Mouse (Mus musculus) hindbrain, postnatal 0 days (tissue): ENCODE measurements around the gene Ehhadh. TPM values are rescaled to one million over a fixed set of nuclear protein-coding genes. Genes with fewer than 3 reads are reported as not detected.
"Not testable (repeated sequence)": the region's sequence is repeated elsewhere in the genome, so short reads cannot be mapped to it uniquely, and the experiment has no call there.

Experiments used
- ATAC-seq: fragments of 200-750 bp; cut with Nextera tagmentation; 2 replicates; pipeline ENCODE4 v1.8.0; 2017; ENCODE audit warnings: mild to moderate bottlenecking, moderate TSS enrichment, moderate library complexity
- DNase-seq: peaks from one replicate; pipeline ENCODE4 v3.0.0-alpha.2; 2015; ENCODE audit warnings: low spot score
- H3K27ac ChIP-seq: fragments of 300-500 bp; sonication (generic); 2 replicates; pipeline ENCODE4 v1.5.1; 2014; ENCODE audit warnings: mild to moderate bottlenecking
- H3K27me3 ChIP-seq: fragments of 300-500 bp; sonication (generic); 2 replicates; pipeline ENCODE4 v1.6.1; 2014; ENCODE audit warnings: low read length, mixed read lengths; ENCODE audit not compliant: insufficient read depth
- H3K36me3 ChIP-seq: fragments of 300-500 bp; sonication (generic); 2 replicates; pipeline ENCODE4 v1.6.1; 2014; ENCODE audit warnings: low read length, mixed read lengths; ENCODE audit not compliant: insufficient read depth
- H3K4me1 ChIP-seq: fragments of 300-500 bp; sonication (generic); 2 replicates; pipeline ENCODE4 v1.6.1; 2014; ENCODE audit warnings: antibody characterized with exemption, low read length, mixed read lengths; ENCODE audit not compliant: insufficient read depth
- H3K4me2 ChIP-seq: fragments of 300-500 bp; sonication (generic); 2 replicates; pipeline ENCODE4 v1.6.1; 2014; ENCODE audit warnings: low read depth, mild to moderate bottlenecking, low read length, moderate library complexity, mixed read lengths
- H3K4me3 ChIP-seq: fragments of 300-500 bp; sonication (generic); 2 replicates; pipeline ENCODE4 v1.5.1; 2014; ENCODE audit warnings: low read length
- H3K9ac ChIP-seq: fragments of 300-500 bp; sonication (generic); replicated peaks from 2 replicates; pipeline ENCODE4 v1.6.1; 2014; ENCODE audit warnings: mild to moderate bottlenecking, low read length, moderate library complexity, mixed read lengths
- H3K9me3 ChIP-seq: fragments of 300-500 bp; sonication (generic); 2 replicates; pipeline ENCODE4 v1.6.1; 2016; ENCODE audit warnings: low read length, mixed read lengths
- CTCF ChIP-seq: IDR thresholded peaks from 2 replicates; pipeline ENCODE4 v1.5.1; 2016; ENCODE audit warnings: antibody characterized with exemption, control low read depth, low read depth
- WGBS: fragments of 180-500 bp; shearing (Covaris S2); extraction: QIAGEN DNeasy Blood & Tissue Kit; methylation state at CpG from one replicate; pipeline ENCODE4 v1.1.7; 2014; 5-methylcytosine and 5-hydroxymethylcytosine counted together
- polyA plus RNA-seq: library from polyadenylated mRNA; unstranded; fragments of >200 nt; fragmentation: Nextera tagmentation; extraction: Ambion mirVana; gene quantifications from 2 replicates; pipeline ENCODE4 v1.2.1, GENCODE M21; 2015
- total RNA-seq: library from RNA; depleted of rRNA; stranded (reverse); fragments of >200 nt; gene quantifications from 2 replicates; pipeline ENCODE4 v1.2.3, GENCODE M21; 2014

Gene Ehhadh
- total and polyA plus RNA-seq, 2 experiments from 2014 or later = 2.2 to 2.6 TPM

GRCm38 (mm10) chr16:21795071-21795470 is 7.5 kb upstream of the Ehhadh start:
- ATAC-seq = no peak
- WGBS = 12% methylated on average over 5 of the region's 5 CpGs
- Histone ChIP-seq H3K27ac (no peak overlapping the region), H3K9me3 (no peaks in the 10 kb centered on the region), H3K4me3 (peak overlapping the region; percentile 86), H3K36me3 (no peaks in the 10 kb centered on the region; the same call in 1 of the 2 replicates), H3K27me3 (no peaks in the 10 kb centered on the region), H3K9ac (peak overlapping the region; percentile 79; the same call in 1 of the 2 replicates), H3K4me1 (no peaks in the 10 kb centered on the region), H3K4me2 (peak overlapping the region; percentile 85)
- no peak for TF ChIP-seq CTCF
- peak; percentile 9 for DNase-seq

GRCm38 (mm10) chr16:21794697-21795045 is 7.1 kb upstream of the Ehhadh start:
- ATAC-seq = no peak
- peak overlapping the region; percentile 85 for H3K4me2 ChIP-seq

GRCm38 (mm10) chr16:21793875-21794696 is 6.5 kb upstream of the Ehhadh start, which contains the start of gene Map3k13:
Gene Map3k13, plus strand, starts transcription at chr16:21794346.
- peak within 1 kb of the TSS; percentile 85 for H3K4me2 ChIP-seq
- peak within 1 kb of the TSS; percentile 79 for H3K9ac ChIP-seq
- ATAC-seq (peak; percentile 99), DNase-seq (peak; percentile 98)
- H3K27me3 ChIP-seq = no peaks in the 10 kb centered on the region
- no peaks in the 10 kb centered on the region for H3K4me1 ChIP-seq
- H3K27ac ChIP-seq = peak within 1 kb of the TSS; percentile 90
- TF ChIP-seq CTCF = peak; percentile 49
- no peaks in the 10 kb centered on the region; the same call in 1 of the 2 replicates for H3K36me3 ChIP-seq
- no peaks in the 10 kb centered on the region for H3K9me3 ChIP-seq
- H3K4me3 ChIP-seq = peak within 1 kb of the TSS; percentile 86
- 2% methylated on average over 47 of the region's 47 CpGs for WGBS

More at GRCm38 (mm10) chr16:21794697-21795045, 7.1 kb upstream of the Ehhadh start:
- Histone ChIP-seq H3K27ac (peak overlapping the region; percentile 90), H3K9me3 (no peaks in the 10 kb centered on the region), H3K4me3 (peak overlapping the region; percentile 86), H3K36me3 (no peaks in the 10 kb centered on the region; the same call in 1 of the 2 replicates), H3K27me3 (no peaks in the 10 kb centered on the region), H3K9ac (peak overlapping the region; percentile 79), H3K4me1 (no peaks in the 10 kb centered on the region)
- no peak for TF ChIP-seq CTCF
- no peak for DNase-seq
- 2% methylated on average over 14 of the region's 14 CpGs for WGBS

- WGBS = 41% methylated on average over 2 of the region's 2 CpGs
- peak overlapping the region; percentile 79 for H3K9ac ChIP-seq
- not testable (repeated sequence) for ATAC-seq, H3K27me3 ChIP-seq, H3K4me1 ChIP-seq, H3K9me3 ChIP-seq, H3K36me3 ChIP-seq, DNase-seq
- H3K27ac ChIP-seq = peak overlapping the region; percentile 90
- peak overlapping the region; percentile 86 for H3K4me3 ChIP-seq
- peak overlapping the region; percentile 85 for H3K4me2 ChIP-seq
Measured at GRCm38 (mm10) chr16:21793080-21793810, 5.6 kb upstream of the Ehhadh start.

- 0 out of 2 replicates have a peak, but pooled peaks cover 6% of the 10 kb centered on the region for H3K4me1 ChIP-seq
- H3K4me2 ChIP-seq = no peak overlapping the region
- H3K9me3 ChIP-seq = no peaks in the 10 kb centered on the region
- no peak for DNase-seq
- TF ChIP-seq CTCF = no peak
- H3K9ac ChIP-seq = no peak overlapping the region
- WGBS = 63% methylated on average over 3 of the region's 3 CpGs
- no peak for ATAC-seq
- no peak overlapping the region for H3K4me3 ChIP-seq
- H3K27ac ChIP-seq = no peak overlapping the region
- no peaks in the 10 kb centered on the region for H3K36me3 ChIP-seq
- H3K27me3 ChIP-seq = no peaks in the 10 kb centered on the region
Measured at GRCm38 (mm10) chr16:21791779-21792178, 4.2 kb upstream of the Ehhadh start.

- no peaks in the 10 kb centered on the region for H3K27me3 ChIP-seq
- DNase-seq = no peak
- H3K9me3 ChIP-seq = no peaks in the 10 kb centered on the region
- H3K36me3 ChIP-seq = no peaks in the 10 kb centered on the region
- no peak overlapping the region for H3K4me2 ChIP-seq
- 9% methylated on average over 1 of the region's 1 CpGs for WGBS
- no peak overlapping the region for H3K27ac ChIP-seq
- H3K4me3 ChIP-seq = no peak overlapping the region
- H3K4me1 ChIP-seq = 0 out of 2 replicates have a peak, but pooled peaks cover 6% of the 10 kb centered on the region
- ATAC-seq = no peak
- peak; percentile 25 for TF ChIP-seq CTCF
- H3K9ac ChIP-seq = no peak overlapping the region
Measured at GRCm38 (mm10) chr16:21790469-21790868, 2.9 kb upstream of the Ehhadh start.
